Mouse (Mus musculus) forebrain, embryonic 16.5 days (tissue): ENCODE measurements at regions not wholly inside any gene's neighbourhood (a gene's known extent, or its start where the extent isn't known, plus 50 kb on each side); places are given as distances from the start of the nearest gene placed in this dataset.

ENCODE experiments used
- ATAC-seq: fragments of 200-750 bp; cut with Nextera tagmentation; 2 replicates; pipeline ENCODE4 v1.8.0; 2017; ENCODE audit warnings: mild to moderate bottlenecking, moderate library complexity
- H3K27ac ChIP-seq: fragments of 300-500 bp; sonication (generic); 2 replicates; pipeline ENCODE4 v1.5.1; 2014; ENCODE audit warnings: low read length, control low read depth
- H3K27me3 ChIP-seq: fragments of 300-500 bp; sonication (generic); replicated peaks from 2 replicates; pipeline ENCODE4 v1.6.1; 2014; ENCODE audit warnings: low read length; ENCODE audit not compliant: control insufficient read depth, insufficient read depth
- H3K36me3 ChIP-seq: fragments of 300-500 bp; sonication (generic); 2 replicates; pipeline ENCODE4 v1.6.1; 2014; ENCODE audit not compliant: control insufficient read depth, insufficient read depth
- H3K4me1 ChIP-seq: fragments of 300-500 bp; sonication (generic); replicated peaks from 2 replicates; pipeline ENCODE4 v1.6.1; 2014; ENCODE audit warnings: low read length; ENCODE audit not compliant: control insufficient read depth, insufficient read depth
- H3K4me2 ChIP-seq: fragments of 300-500 bp; sonication (generic); 2 replicates; pipeline ENCODE4 v1.6.1; 2014; ENCODE audit warnings: mild to moderate bottlenecking, low read length, control low read depth
- H3K4me3 ChIP-seq: fragments of 300-500 bp; sonication (generic); replicated peaks from 2 replicates; pipeline ENCODE4 v1.5.1; 2014; ENCODE audit warnings: mild to moderate bottlenecking, low read length, control low read depth
- H3K9ac ChIP-seq: fragments of 300-500 bp; sonication (generic); replicated peaks from 2 replicates; pipeline ENCODE4 v1.6.1; 2014; ENCODE audit warnings: low read depth, low read length, control low read depth
- H3K9me3 ChIP-seq: fragments of 300-500 bp; sonication (generic); 2 replicates; pipeline ENCODE4 v1.6.1; 2016; ENCODE audit warnings: low read length; ENCODE audit not compliant: control insufficient read depth
- WGBS: fragments of 180-500 bp; shearing (Covaris S2); extraction: QIAGEN DNeasy Blood & Tissue Kit; methylation state at CpG from one replicate; pipeline ENCODE4 v1.1.7; 2014; 5-methylcytosine and 5-hydroxymethylcytosine counted together

DNA sequence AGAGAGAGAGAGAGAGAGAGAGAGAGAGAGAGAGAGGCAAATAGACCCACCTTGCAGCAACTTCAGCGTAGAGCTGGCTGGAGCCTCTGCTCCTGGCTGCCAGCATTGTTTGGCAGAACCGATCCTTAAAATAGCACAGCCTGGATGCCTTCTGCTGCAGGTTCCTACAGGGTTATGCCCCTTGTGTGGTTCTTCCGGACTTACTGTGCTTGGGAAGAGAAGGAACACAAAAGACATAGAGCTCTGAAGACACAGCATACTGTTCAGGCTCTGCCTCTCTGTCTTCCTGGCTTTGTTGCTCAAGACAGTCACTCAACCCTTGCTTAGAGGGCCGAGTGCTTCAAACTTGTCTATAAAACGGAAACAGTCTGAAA is 86.2 kb upstream of the Slc25a26 start:
- no peak overlapping the region for H3K4me2 ChIP-seq
- no peak for ATAC-seq
- no peaks in the 10 kb centered on the region for H3K4me1 ChIP-seq
- H3K9me3 ChIP-seq, result no peaks in the 10 kb centered on the region
- no peak overlapping the region for H3K9ac ChIP-seq
- no peak overlapping the region for H3K4me3 ChIP-seq
- H3K27ac ChIP-seq, result no peak overlapping the region
- no peaks in the 10 kb centered on the region for H3K27me3 ChIP-seq
- no peaks in the 10 kb centered on the region for H3K36me3 ChIP-seq
- WGBS, result 68% methylated on average over 5 of the region's 5 CpGs

DNA sequence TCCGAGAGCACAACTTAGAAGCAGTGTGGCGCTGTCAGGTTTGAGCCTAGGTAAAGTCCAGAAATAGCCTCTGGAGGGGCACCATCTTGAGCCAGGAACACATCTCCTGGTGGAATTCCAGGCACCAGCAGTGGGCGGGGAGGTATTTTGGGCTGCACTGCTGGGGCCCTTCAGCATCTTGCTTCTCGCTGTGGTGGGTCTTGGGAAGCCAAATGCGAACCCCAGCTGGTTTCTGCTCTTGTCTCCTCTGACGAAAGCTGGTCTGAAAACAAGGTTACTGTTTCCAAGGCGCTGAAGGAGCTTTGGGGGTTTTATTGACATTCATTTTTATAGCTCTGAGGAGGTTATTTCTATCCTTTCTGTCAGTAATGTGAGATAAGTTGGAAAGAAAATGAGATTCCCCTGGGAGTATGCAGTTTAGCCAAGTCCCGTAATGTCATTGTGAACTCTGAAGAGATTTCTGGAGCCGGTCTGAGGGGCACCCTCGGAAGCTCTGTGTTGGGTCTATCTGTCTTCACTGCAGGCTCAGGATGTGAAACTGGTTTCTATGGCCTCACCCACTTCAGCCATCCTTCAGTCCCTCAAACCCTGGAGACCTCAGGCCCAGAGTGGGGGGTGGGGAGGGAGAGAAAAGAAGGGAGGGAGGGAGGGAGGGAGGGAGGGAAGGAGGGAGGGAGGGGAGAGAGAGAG is 86.7 kb upstream of the Slc25a26 start:
- Histone ChIP-seq H3K27ac (no peak overlapping the region), H3K9me3 (no peaks in the 10 kb centered on the region), H3K36me3 (no peaks in the 10 kb centered on the region), H3K4me3 (no peak overlapping the region), H3K9ac (no peak overlapping the region), H3K27me3 (no peaks in the 10 kb centered on the region), H3K4me2 (no peak overlapping the region), H3K4me1 (no peaks in the 10 kb centered on the region)
- no peak for ATAC-seq
- 72% methylated on average over 10 of the region's 10 CpGs for WGBS

DNA sequence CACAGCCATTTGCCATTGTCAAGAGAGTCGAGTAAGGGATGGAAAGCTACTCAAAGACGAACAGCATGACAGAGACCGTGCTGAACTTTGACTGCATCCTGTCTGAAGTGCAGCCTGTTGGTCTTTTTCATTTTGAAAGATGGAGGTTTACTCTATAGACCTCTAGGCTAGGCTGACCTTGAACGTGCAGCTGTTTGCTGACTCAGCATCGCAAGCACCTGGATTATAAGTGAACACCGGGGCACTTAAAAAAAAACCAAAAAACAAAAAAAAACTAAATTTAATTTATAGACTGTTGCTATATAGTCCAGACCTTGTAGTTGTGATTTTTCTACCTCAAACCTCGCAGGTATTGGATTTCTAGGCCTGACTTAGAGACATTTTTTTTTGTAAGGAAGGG is 87.8 kb upstream of the Slc25a26 start:
- no peak overlapping the region for H3K9ac ChIP-seq
- no peak overlapping the region for H3K4me3 ChIP-seq
- 81% methylated on average over 7 of the region's 7 CpGs for WGBS
- H3K4me2 ChIP-seq, result no peak overlapping the region
- no peaks in the 10 kb centered on the region for H3K4me1 ChIP-seq
- ATAC-seq, result no peak
- no peaks in the 10 kb centered on the region for H3K36me3 ChIP-seq
- no peaks in the 10 kb centered on the region for H3K27me3 ChIP-seq
- no peak overlapping the region for H3K27ac ChIP-seq
- no peaks in the 10 kb centered on the region for H3K9me3 ChIP-seq

DNA sequence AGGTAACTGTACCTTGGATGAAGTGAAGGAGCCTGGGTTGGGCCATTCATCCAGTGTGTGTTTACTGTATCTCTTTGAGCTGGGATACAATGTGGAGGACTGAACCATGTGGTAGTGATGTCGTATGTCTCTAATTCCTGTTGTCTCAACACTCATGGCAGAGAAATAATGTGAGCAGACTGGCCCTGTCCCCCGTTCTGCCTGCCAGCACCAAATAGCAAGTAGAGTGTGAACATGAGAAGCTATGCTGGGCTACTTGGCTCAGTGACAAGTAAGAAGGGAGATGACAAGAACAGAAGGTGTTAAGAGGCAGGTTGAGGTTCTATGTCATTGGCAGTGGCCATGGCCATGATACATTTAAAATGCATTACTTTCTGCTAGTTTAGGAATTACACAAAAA is 89.7 kb upstream of the Slc25a26 start:
- Histone ChIP-seq H3K27me3 (no peaks in the 10 kb centered on the region), H3K9ac (no peak overlapping the region), H3K36me3 (no peaks in the 10 kb centered on the region), H3K4me2 (no peak overlapping the region), H3K4me1 (no peaks in the 10 kb centered on the region), H3K9me3 (no peaks in the 10 kb centered on the region), H3K4me3 (no peak overlapping the region), H3K27ac (no peak overlapping the region)
- 47% methylated on average over 2 of the region's 2 CpGs for WGBS
- ATAC-seq, result 0 out of 2 replicates have a peak, but pooled peaks have one; percentile 38

DNA sequence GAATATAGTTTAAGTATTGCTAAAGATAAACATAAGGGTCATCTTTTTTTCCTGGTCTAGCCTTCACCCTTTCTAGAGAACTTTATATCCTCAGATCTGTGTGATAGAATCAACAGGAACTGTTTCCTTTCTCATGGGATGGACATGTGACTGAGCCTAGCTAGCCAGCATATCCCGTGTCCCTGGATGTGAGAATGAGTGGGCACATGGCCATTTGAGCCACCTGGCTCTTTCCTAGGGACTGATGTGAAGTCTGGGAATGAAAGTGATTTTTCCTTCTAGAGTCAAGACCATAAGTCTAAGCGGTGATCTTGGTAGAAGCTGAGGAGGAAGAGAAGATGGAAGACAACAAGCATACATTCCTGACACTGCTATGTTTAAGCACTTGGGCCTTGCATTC is 91.1 kb upstream of the Slc25a26 start:
- Histone ChIP-seq H3K9me3 (no peaks in the 10 kb centered on the region), H3K9ac (no peak overlapping the region), H3K27ac (no peak overlapping the region), H3K36me3 (no peaks in the 10 kb centered on the region), H3K4me3 (no peak overlapping the region), H3K4me2 (no peak overlapping the region), H3K4me1 (no peaks in the 10 kb centered on the region), H3K27me3 (no peaks in the 10 kb centered on the region)
- 83% methylated on average over 2 of the region's 2 CpGs for WGBS
- ATAC-seq, result no peak

DNA sequence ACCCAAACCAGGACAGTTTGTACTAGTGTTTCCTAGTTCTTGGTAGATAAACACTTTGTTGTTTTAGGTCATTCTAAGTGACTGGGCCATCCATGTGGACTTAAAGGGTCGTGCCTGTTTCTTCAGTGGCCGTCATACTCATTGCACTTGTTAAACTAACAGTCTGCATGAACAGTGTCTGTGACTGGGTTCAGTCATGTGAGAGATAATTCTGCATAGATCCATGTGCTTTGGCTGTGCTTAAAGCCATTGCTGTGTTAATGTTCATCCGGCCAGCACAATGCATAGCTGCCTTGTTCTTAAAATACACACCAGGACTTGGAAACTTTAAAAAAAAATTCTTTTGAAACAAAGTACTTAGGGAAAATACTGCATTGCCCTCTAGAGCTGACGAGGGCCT is 92.4 kb upstream of the Slc25a26 start:
- no peaks in the 10 kb centered on the region for H3K27me3 ChIP-seq
- no peak overlapping the region for H3K4me2 ChIP-seq
- no peaks in the 10 kb centered on the region for H3K4me1 ChIP-seq
- no peak overlapping the region for H3K27ac ChIP-seq
- no peaks in the 10 kb centered on the region for H3K36me3 ChIP-seq
- peak; percentile 64 for ATAC-seq
- H3K9me3 ChIP-seq, result no peaks in the 10 kb centered on the region
- H3K9ac ChIP-seq, result no peak overlapping the region
- H3K4me3 ChIP-seq, result no peak overlapping the region
- 14% methylated on average over 4 of the region's 4 CpGs for whole genome bisulfite sequencing

DNA sequence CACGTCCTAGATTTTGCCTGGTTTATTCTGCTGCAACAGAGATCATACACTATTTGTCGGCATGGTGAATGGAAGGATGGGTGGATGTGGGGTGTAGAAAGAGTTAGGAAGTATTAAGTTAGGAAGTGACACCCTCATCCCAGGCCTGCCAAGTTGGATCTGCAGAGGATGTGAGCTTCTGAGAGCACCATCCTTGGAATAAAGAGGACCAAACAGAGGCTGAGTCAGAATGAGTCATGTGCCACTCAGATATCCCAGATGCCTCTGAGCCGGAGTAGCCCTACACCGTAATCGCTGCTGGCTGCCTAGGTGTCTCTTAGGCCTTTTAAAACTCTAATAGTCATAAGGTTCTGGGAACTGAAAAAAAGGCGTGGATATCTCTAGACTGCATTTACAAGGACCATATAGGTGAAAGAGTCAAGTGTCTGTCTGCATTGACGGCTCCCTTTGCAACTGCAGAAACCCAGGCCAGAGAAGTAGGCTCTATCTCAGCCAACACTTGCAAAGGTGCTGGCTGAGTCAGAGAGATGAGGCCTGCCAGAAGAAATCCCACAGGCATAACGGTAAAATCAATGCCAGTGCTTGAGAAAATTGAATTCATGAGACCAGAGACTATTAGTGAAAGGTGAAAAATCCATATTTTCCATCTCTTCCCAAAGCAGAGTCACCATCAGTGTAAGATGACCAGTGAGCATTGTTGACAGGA is 94.6 kb upstream of the Slc25a26 start:
- H3K27ac ChIP-seq, result no peak overlapping the region
- ATAC-seq, result no peak
- H3K9me3 ChIP-seq, result no peaks in the 10 kb centered on the region
- no peaks in the 10 kb centered on the region for H3K27me3 ChIP-seq
- H3K9ac ChIP-seq, result no peak overlapping the region
- H3K4me1 ChIP-seq, result peaks cover 8% of the 10 kb centered on the region
- no peaks in the 10 kb centered on the region for H3K36me3 ChIP-seq
- 87% methylated on average over 8 of the region's 8 CpGs for WGBS
- H3K4me3 ChIP-seq, result no peak overlapping the region
- no peak overlapping the region for H3K4me2 ChIP-seq

DNA sequence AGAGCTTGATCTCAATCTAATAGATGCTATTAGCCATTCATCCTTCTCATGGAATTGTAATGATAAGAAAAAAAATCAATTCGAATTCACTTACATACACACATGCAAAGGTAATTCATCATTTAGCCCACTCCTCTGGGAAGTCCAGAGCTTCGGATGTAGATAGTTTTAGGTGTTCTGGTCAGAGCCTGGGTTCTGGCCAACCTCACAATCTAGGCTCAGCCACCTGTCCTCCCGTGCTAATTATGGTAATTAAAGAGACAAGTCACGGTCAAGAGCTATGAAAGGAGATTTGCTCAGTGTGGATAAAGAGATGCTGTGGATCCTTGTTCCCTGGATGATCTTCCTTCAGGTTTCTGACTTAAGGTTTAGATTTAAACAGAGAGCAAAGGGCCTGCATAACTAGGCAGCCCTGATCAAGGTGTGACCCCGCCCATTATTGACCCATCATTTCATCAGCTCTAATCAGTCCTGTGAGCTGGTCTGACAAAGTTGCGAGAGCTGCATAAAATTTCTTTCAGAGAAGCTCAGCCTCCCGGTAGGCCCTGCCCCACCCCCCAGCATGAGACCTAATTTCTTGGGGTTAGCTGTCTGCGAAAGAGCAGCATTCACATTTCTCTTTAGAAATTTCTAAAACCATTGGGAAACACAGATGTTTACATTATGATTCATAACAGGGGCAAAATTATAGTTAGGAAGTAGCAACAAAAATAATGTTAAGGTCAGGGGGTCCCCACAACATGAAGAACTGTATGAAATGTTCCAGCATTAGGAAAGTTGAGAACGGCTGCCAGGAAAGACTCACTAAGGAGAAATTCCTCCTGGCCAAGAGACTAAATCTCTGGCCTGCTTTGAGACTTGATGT is 98.3 kb upstream of the Slc25a26 start:
- Histone ChIP-seq H3K4me3 (no peak overlapping the region), H3K9me3 (no peaks in the 10 kb centered on the region), H3K27ac (no peak overlapping the region; the same call in 1 of the 2 replicates), H3K4me1 (peaks cover 12% of the 10 kb centered on the region), H3K27me3 (no peaks in the 10 kb centered on the region), H3K9ac (no peak overlapping the region), H3K36me3 (no peaks in the 10 kb centered on the region), H3K4me2 (peak overlapping the region; percentile 71)
- 42% methylated on average over 9 of the region's 9 CpGs for WGBS
- ATAC-seq, result no peak

DNA sequence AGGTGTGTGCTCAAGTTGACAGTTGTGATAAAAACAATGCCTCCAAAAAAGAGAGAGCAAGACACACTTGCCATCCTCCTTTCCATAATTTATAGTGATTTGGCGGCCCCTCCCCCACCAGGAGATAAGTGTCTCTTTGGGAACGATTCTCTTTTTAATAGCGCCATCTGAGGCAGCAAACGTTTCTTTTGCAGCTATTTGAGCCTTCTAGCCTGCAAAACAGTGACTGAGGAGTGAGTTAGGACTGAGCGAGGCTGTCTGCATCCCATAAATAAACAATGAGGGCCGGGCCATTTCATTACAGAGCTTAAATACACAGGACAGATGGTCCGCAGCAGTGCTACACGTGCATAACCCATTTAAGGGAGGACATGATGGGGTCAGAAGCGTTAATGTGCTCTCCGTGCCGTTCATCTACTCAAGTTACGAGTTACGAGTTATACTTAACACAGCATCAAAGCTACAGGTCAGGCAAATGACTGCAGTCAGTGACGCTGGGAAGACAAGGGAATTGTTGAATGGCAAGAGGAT is 99.0 kb upstream of the Slc25a26 start:
- Histone ChIP-seq H3K36me3 (no peaks in the 10 kb centered on the region), H3K9ac (peak overlapping the region; percentile 5; the same call in 1 of the 2 replicates), H3K4me2 (peak overlapping the region; percentile 71), H3K9me3 (no peaks in the 10 kb centered on the region), H3K27ac (peak overlapping the region; percentile 7), H3K4me1 (peaks cover 12% of the 10 kb centered on the region), H3K4me3 (peak overlapping the region; percentile 32), H3K27me3 (no peaks in the 10 kb centered on the region)
- 3% methylated on average over 14 of the region's 14 CpGs for WGBS
- peak; percentile 89 for ATAC-seq
